Comparison of ENCODE assay signal across 10 mouse cellular contexts in genomic region chr10:109919515-109919914, GRCm38 (mm10).
DNase-seq lines count a peak whose midpoint lies in the region; ATAC-seq and TF ChIP-seq lines count a peak whose summit lies in the region.
"Had no signal": no experiment of that assay in that cellular context is flagged by ENCODE, and none has a peak within 500 bp of the region (broad histone marks: within the 10 kb centered on the region; RNA-seq: fewer than 3 reads in every experiment).

No protein-coding gene starts in this region.

- H3K9me3 ChIP-seq in forebrain, postnatal 0 days (ENCODE audit: low read length), result no peaks in the 10 kb centered on the region
- H3K9me3 ChIP-seq in forebrain, embryonic 14.5 days (replicated peaks; ENCODE audit: control insufficient read depth, low read length), result no peaks in the 10 kb centered on the region
- no peaks in the 10 kb centered on the region for H3K9me3 ChIP-seq in CH12.LX (replicated peaks; ENCODE audit: low read length)

- H3K4me2 ChIP-seq in forebrain, postnatal 0 days (ENCODE audit: low read depth), result no peak overlapping the region
- no peak overlapping the region for H3K4me2 ChIP-seq in forebrain, embryonic 14.5 days (ENCODE audit: low read length)
- H3K4me2 ChIP-seq in CH12.LX (ENCODE audit: insufficient read depth, low read depth, poor library complexity, severe bottlenecking), result no peak overlapping the region

- no peak overlapping the region for H3K27ac ChIP-seq in forebrain, postnatal 0 days (ENCODE audit: low read depth, low read length)
- H3K27ac ChIP-seq in forebrain, embryonic 14.5 days (ENCODE audit: low read depth, low read length), result no peak overlapping the region
- H3K27ac ChIP-seq in left cerebral cortex, adult 2 months, result no peak overlapping the region
- H3K27ac ChIP-seq in CH12.LX (ENCODE audit: insufficient read depth, low read depth), result no peak overlapping the region
- H3K27ac ChIP-seq in thymus, adult 2 months (ENCODE audit: control insufficient read depth, insufficient read depth, low read length), result no peak overlapping the region

- WGBS in forebrain, postnatal 0 days, result 50% methylated on average over 1 of the region's 1 CpGs
- 37% methylated on average over 1 of the region's 1 CpGs for WGBS in forebrain, embryonic 14.5 days
- WGBS in thymus, adult 2 months, result 77% methylated on average over 1 of the region's 1 CpGs

- H3K9ac ChIP-seq in forebrain, postnatal 0 days, result no peak overlapping the region
- H3K9ac ChIP-seq in forebrain, embryonic 14.5 days (ENCODE audit: low read length), result no peak overlapping the region
- no peak overlapping the region for H3K9ac ChIP-seq in CH12.LX (ENCODE audit: insufficient read depth, low read depth)

- TF ChIP-seq CTCF in forebrain, postnatal 0 days (IDR thresholded peaks at IDR 0.05; ENCODE audit: low read depth), result peak; percentile 54
- peak; percentile 54 for TF ChIP-seq CTCF in left cerebral cortex, adult 2 months (IDR thresholded peaks at IDR 0.05)
- peak in 1 of 2 experiments; percentile 29; a peak in 2 of 4 replicates for TF ChIP-seq CTCF in CH12.LX (conservative IDR thresholded peaks at IDR 0.05 in 1 of 2, IDR thresholded peaks at IDR 0.05 in 1 of 2; ENCODE audit: low read depth in 2 of 2, low read length in 2 of 2)
- no peak for TF ChIP-seq CTCF in thymus, adult 2 months (IDR thresholded peaks at IDR 0.05; ENCODE audit: borderline replicate concordance, control insufficient read depth, extremely low read depth, insufficient read depth, low read length, poor library complexity)

- no peak for ATAC-seq in forebrain, postnatal 0 days
- ATAC-seq in forebrain, embryonic 14.5 days, result no peak
- ATAC-seq: intestine, embryonic 16.5 days had no signal

- H3K79me2 ChIP-seq in CH12.LX (replicated peaks; ENCODE audit: control insufficient read depth, extremely low read depth, insufficient read depth, poor library complexity, severe bottlenecking), result no peaks in the 10 kb centered on the region

- no peak overlapping the region for H3K4me3 ChIP-seq in forebrain, postnatal 0 days (ENCODE audit: low read depth, low read length)
- no peak overlapping the region for H3K4me3 ChIP-seq in forebrain, embryonic 14.5 days (ENCODE audit: low read depth, low read length)
- H3K4me3 ChIP-seq in left cerebral cortex, adult 2 months, result no peak overlapping the region
- H3K4me3 ChIP-seq in CH12.LX (replicated peaks in 1 of 3; ENCODE audit: low read depth in 2 of 3, low read length in 2 of 3, poor library complexity in 1 of 3), result no peak overlapping the region
- H3K4me3 ChIP-seq in thymus, adult 2 months (ENCODE audit: control insufficient read depth, insufficient read depth, low read length), result no peak overlapping the region

- no peak for DNase-seq in forebrain, postnatal 0 days
- DNase-seq in forebrain, embryonic 14.5 days (ENCODE audit: low spot score), result no peak
- no peak for DNase-seq in left cerebral cortex, adult 2 months (ENCODE audit: extremely low spot score in 1 of 2, low spot score in 2 of 2)
- DNase-seq in left cerebral cortex, postnatal 36 days (ENCODE audit: low spot score in 2 of 2), result no peak
- DNase-seq in CH12.LX (ENCODE audit: extremely low read depth), result peak; percentile 15
- peak; percentile 47 for DNase-seq in brain, adult 2 months (ENCODE audit: low read depth, low spot score)
- DNase-seq in layer of hippocampus, postnatal 10 days (ENCODE audit: low spot score in 2 of 2), result no peak
- no peak for DNase-seq in thymus, adult 2 months
- DNase-seq: cerebellum, postnatal 36 days had no signal

- in situ Hi-C loops in CH12.LX (cut with MboI; ENCODE audit: low pct_ligation_motif_present, low pct_unique_long_range_greater_than_20kb, low sequenced_read_pairs), result no loop called here

- no peak for TF ChIP-seq RAD21 in CH12.LX (IDR thresholded peaks at IDR 0.05; ENCODE audit: low read depth, low read length)

- H3K27me3 ChIP-seq in forebrain, postnatal 0 days (ENCODE audit: insufficient read depth, low read length), result no peaks in the 10 kb centered on the region
- H3K27me3 ChIP-seq in forebrain, embryonic 14.5 days (replicated peaks; ENCODE audit: control insufficient read depth, insufficient read depth, low read length), result no peaks in the 10 kb centered on the region
- no peaks in the 10 kb centered on the region for H3K27me3 ChIP-seq in CH12.LX (replicated peaks)
- no peaks in the 10 kb centered on the region for H3K27me3 ChIP-seq in thymus, adult 2 months (ENCODE audit: control insufficient read depth, insufficient read depth, low read length)

- dilution Hi-C loops in CH12.LX (cut with MboI; ENCODE audit: extremely low pct_ligation_motif_present, extremely low pct_unique_long_range_greater_than_20kb, low sequenced_read_pairs), result no loop called here

- no peak for TF ChIP-seq POLR2A in CH12.LX (IDR thresholded peaks at IDR 0.05; ENCODE audit: low read depth, low read length)
- TF ChIP-seq POLR2A in thymus, adult 2 months (IDR thresholded peaks at IDR 0.05; ENCODE audit: control insufficient read depth, extremely low read depth, insufficient read depth, low read length, poor library complexity), result no peak

- no peak for TF ChIP-seq EP300 in CH12.LX (IDR thresholded peaks at IDR 0.05; ENCODE audit: low read length)

- no peaks in the 10 kb centered on the region for H3K36me3 ChIP-seq in forebrain, postnatal 0 days (ENCODE audit: insufficient read depth)
- no peaks in the 10 kb centered on the region for H3K36me3 ChIP-seq in forebrain, embryonic 14.5 days (ENCODE audit: control insufficient read depth, insufficient read depth, low read length)
- no peaks in the 10 kb centered on the region for H3K36me3 ChIP-seq in CH12.LX (replicated peaks in 1 of 2; ENCODE audit: control insufficient read depth in 1 of 2, insufficient read depth in 1 of 2, low read length in 1 of 2)
- H3K36me3 ChIP-seq in thymus, adult 2 months (ENCODE audit: control insufficient read depth, insufficient read depth, low read length), result no peaks in the 10 kb centered on the region

- intact Hi-C loops in left cerebral cortex, adult 2 months (cut with DNase I), result no loop called here
- intact Hi-C loops in left cerebral cortex, postnatal 36 days (cut with DNase I), result no loop called here

- no peaks in the 10 kb centered on the region for H3K4me1 ChIP-seq in forebrain, postnatal 0 days (ENCODE audit: insufficient read depth)
- peaks cover 3% of the 10 kb centered on the region for H3K4me1 ChIP-seq in forebrain, embryonic 14.5 days (ENCODE audit: control insufficient read depth, insufficient read depth, low read length)
- no peaks in the 10 kb centered on the region; a peak in 1 of 4 replicates for H3K4me1 ChIP-seq in CH12.LX (ENCODE audit: control insufficient read depth in 1 of 2, insufficient read depth in 2 of 2)
- H3K4me1 ChIP-seq in thymus, adult 2 months (replicated peaks; ENCODE audit: control insufficient read depth, insufficient read depth, low read length), result no peaks in the 10 kb centered on the region

TF ChIP-seq in CH12.LX, 34 proteins besides CTCF, POLR2A, EP300 and RAD21:
- TF ChIP-seq ETS1 (conservative IDR thresholded peaks at IDR 0.05; ENCODE audit: low read depth, low read length) (no peak), MAFK (IDR thresholded peaks at IDR 0.05; ENCODE audit: insufficient replicate concordance, low read length) (no peak), PAX5 (IDR thresholded peaks at IDR 0.05; ENCODE audit: low read length) (no peak), NELFE (IDR thresholded peaks at IDR 0.05; ENCODE audit: low read depth, low read length) (no peak), USF2 (conservative IDR thresholded peaks at IDR 0.05; ENCODE audit: low read depth, low read length) (no peak), UBTF (IDR thresholded peaks at IDR 0.05; ENCODE audit: low read depth, low read length) (no peak), HCFC1 (IDR thresholded peaks at IDR 0.05; ENCODE audit: low read depth, low read length) (no peak), TCF12 (IDR thresholded peaks at IDR 0.05; ENCODE audit: low read depth, low read length) (no peak), TBP (conservative IDR thresholded peaks at IDR 0.05; ENCODE audit: low read depth, low read length) (no peak), ZNF384 (IDR thresholded peaks at IDR 0.05; ENCODE audit: low read depth, low read length) (no peak), ZC3H11A (IDR thresholded peaks at IDR 0.05; ENCODE audit: low read depth, low read length) (no peak), ZKSCAN1 (IDR thresholded peaks at IDR 0.05; ENCODE audit: borderline replicate concordance, low read depth, low read length) (no peak), RCOR1 (conservative IDR thresholded peaks at IDR 0.05; ENCODE audit: low read depth, low read length) (no peak), CHD1 (IDR thresholded peaks at IDR 0.05; ENCODE audit: low read depth, low read length) (no peak), IRF4 (IDR thresholded peaks at IDR 0.05; ENCODE audit: low read depth, low read length) (no peak), POLR2AphosphoS2 (IDR thresholded peaks at IDR 0.05; ENCODE audit: low read depth, low read length) (no peak), USF1 (IDR thresholded peaks at IDR 0.05; ENCODE audit: low read depth, low read length) (no peak)

Comparison
In these comparisons a context has a peak if more than half of its experiments do, and no peak if none do; other contexts are left out.
1. DNase-seq: peak in CH12.LX (single experiment) and brain, adult 2 months (single experiment); none in forebrain, postnatal 0 days (single experiment), forebrain, embryonic 14.5 days (single experiment), left cerebral cortex, adult 2 months (0 of 2), left cerebral cortex, postnatal 36 days (0 of 2), layer of hippocampus, postnatal 10 days (0 of 2) and thymus, adult 2 months (single experiment).